Mouse (Mus musculus): ENCODE measurements at regions not wholly inside any gene's neighbourhood (a gene's known extent, or its start where the extent isn't known, plus 50 kb on each side); places are given as distances from the start of the nearest gene placed in this dataset.

DNA sequence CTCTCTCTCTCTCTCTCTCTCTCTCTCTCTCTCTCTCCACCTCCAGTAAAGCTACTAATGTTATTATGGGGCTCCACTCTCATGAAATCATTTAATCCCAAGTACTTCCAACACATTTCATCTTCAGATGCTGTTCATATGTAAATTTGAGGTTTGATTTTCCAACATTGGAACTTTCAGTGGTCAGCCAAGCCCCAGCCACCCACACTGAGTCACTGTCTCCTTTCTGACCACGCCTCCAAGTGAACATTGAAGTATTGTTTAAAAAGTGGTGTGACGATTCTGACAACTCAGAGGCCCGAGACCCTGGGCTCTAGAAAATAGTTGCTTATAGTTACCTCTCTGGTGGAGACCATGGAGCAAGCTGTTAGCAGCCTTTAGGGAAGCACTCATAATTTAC is 313.3 kb downstream of the Qdpr start:
- DNase-seq (ENCODE audit: inconsistent ontology term), result peak; percentile 77

DNA sequence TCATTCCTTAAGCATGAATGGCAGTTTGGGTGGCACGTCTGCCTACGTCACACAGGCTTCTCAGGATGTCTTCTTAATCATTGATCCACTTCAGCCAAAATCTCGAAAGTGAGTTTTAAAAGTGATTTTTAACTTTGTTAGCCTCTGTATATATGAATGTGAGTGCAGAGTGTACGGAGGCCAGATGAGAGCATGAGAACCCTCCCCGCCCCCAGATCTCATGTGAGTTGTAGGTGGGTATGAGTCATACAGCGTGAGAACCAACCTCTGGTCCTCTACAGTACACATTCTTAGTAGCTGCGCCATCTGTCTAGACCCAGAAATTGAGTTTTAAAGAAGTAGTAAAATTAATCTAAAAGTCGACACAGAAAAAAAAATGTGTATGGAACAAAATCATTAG is 322.1 kb downstream of the Qdpr start:
- no peak for DNase-seq (ENCODE audit: inconsistent ontology term)

DNA sequence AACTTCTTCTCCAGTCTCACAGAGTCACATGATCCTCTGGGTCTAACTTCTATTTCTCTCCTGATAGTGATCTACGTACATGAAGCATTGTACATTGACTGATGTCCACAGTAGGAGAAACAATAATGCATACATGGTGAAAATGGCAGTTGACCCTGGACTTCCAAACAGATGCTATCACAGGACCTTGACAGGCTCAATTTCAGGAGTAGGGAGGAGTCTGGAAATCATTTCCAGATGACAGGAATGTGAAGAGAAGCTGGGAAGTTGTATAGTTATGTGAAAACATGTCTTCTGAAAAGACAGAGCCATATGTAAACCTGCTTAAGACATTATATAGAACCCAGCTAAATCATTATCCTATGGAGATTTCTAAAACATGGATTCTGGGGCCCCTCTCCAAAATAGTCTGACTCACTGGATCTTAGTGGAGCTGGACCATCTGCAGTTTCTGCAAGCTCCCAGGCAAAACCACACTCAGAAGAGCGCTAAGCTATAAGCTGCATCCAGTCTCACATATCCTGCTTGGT is 322.3 kb upstream of the Ldb2 start:
- no peak for DNase-seq (ENCODE audit: inconsistent ontology term)

DNA sequence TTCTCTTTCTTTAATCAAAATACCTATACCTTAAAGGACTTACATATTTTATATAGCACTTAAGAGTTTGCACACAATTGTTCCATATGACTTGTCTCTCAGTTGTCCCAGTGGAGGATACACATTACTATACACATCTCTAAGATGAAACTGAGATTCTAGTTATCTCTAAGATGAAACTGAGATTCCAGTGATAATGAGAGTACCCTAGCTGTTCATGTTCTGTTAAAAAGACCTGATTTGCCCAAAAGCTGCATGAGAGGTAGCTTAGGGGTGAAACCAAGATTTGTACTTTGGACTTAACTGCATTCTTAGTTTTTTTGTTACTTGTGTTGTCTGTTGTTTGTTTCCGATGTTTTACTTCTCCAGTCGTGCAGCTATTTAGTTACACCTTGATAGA is 320.3 kb upstream of the Ldb2 start:
- DNase-seq (ENCODE audit: inconsistent ontology term), result no peak

DNA sequence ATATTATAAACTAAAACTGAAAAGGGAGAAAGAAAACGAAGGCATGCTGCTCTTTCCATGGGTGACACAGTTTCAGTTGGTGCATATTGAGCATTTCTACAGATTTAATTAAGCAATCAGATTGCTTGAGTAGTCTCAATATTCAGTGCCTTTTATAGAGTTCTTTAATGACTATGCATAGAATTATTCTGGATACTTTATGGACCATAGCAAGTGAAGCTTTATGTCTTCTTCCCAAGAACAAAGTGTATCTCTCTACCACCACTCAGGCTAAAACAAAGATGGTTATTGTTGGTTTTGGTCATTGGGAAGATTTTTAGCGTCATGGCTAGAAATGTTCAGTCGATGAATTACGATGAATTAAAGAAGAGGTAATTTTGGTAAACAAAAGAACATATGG is 311.8 kb upstream of the Ldb2 start:
- DNase-seq (ENCODE audit: inconsistent ontology term), result no peak

DNA sequence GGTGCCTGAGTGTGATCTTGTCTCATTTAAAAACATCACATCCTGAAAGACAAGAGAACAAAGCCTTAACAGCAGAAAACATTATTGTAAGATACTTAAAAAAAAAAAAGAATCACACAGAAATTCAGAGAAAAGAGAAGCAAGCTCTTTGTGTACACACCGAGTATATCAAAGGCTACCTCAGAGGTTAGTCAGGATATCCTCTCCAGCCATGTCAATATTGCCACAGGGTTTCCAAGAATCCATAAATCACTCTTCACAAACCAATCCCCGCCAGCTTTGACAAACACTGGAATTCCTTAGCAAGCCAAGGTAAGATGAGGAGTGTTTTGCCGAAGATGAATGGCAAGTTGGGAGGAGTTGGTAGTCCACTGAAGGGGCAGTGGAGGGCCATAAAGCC is 311.3 kb upstream of the Ldb2 start:
- DNase-seq (ENCODE audit: inconsistent ontology term), result no peak

DNA sequence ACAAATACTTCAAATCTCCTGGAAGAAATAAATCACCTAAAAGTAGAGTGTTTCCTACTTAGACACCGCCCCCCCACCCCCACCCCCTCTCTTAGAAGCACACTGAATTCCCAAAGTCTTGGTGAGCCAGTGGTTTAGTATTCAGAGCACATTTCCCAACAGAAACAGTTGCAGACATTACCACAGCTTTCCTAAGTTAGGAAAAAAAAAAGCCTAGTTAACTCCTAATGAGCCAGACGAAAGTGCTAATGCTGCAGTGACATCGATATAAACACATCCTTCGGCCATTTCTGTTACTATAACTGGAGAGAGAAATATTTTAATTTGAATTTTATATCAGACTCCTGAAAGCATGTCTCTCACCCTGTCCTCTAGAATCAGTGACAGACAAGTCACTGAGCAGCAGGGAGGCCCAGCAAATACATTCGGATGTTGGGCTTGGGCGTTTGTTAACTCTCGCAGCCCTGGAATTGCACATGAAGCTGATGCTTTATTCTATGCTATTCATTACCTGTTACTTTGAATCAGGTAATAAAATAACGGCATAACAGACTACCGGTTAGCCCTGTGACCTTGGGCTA is 305.8 kb upstream of the Ldb2 start:
- no peak for DNase-seq (ENCODE audit: inconsistent ontology term)

DNA sequence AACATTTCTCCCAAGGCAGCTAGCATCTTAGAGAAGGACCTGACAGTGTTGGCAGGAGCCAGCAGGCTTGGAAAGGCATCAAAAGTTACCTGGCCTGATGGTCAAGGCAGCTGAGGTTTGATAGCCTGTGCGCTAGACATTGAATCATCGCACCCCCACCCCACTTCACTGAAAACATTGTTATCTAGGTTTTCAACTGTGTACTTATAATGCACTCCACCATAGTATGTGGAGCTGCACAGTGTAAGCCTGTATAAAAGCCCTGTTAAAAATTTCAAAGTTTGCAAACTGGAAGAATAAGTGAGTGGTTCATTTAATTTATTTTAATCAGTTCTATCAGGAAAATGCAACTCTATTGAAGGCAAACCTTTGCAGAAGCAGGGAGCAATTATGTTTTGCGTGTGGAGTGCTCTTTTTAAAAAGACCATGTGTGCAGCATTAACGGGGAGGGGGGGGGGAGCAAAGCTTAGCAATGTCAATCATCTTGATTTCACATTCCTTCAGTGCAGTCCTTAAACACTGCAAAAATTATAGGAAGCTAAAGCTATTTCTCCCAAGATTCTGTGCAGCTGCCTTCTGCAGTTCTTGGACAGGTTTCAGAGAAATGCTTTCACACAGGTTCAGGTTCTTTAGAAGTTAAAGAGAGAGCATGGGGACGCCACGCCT is 304.4 kb upstream of the Ldb2 start:
- DNase-seq (ENCODE audit: inconsistent ontology term), result no peak

DNA sequence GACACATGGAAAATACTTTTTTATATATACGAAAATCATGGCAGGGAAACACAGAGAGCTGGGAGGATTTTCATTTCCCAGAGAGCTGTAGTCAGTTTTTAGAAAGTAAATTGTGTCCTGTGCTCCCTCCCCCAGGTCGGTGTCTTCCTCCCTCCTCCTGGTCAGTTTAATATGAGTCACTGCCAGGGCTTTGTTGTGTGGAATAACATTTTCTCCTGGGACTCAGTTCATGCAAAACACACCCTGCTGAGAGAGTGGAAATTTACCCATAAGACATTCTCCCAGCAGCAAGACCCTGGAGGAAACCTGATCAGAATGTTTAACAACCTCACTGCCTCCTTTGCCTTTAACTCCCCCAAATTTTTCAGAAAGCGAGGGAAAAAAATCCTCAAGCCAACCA is 303.2 kb upstream of the Ldb2 start:
- DNase-seq (ENCODE audit: inconsistent ontology term), result peak; percentile 55

DNA sequence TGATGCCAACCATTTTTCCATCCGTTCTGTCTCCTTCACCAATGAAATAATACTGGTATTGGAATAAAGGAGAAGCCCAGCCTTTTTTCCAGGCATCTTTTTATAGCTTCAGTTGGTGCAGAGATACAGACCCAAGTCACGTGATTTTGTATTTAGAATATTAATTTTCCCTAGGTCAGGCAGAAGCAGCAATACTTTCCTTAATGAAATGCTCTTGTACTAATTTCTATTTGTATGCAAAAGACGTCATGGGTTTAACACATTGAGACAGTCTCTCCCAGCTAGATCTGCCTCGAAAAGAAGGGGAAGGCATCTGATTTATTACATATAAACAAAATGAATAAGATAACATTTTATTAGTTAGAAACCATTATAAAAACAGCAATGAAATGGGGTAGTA is 302.3 kb upstream of the Ldb2 start:
- no peak for DNase-seq (ENCODE audit: inconsistent ontology term)

DNA sequence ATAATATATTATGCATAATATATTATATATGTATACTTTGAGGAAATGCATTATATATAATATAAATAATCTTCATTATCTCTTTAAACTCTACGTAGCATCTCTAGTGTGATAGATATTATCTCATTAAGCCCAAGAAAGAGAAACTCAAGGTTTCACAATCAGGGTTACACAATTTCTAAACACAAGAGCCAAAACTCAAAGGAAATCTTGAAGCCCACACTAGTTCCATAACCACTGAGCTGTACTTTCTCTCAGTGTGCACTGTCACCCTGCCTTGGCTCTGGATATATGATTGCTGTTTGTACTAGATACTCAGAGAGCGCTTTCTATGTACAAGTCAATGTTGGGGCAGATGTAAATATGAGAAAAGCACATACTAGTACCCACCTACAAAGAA is 299.6 kb upstream of the Ldb2 start:
- DNase-seq (ENCODE audit: inconsistent ontology term), result no peak

DNA sequence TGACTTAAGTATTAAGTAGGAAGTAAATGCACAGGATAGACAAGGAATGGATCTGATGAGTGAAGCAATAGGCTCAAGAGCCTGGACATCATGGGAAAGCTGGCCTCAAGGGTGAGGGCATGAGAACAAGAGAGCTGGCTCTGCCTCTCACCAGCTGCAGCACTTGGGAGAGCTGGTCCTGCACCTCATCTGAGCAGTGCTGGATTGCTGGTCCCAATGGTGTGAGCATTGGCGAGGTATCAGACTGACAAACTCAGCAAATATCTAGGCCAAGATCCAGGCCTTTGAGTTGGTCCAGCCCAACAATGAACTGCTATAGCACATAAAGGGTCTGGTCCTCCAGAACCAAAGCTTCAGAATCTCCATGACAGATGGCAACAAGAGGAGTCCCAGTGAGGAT is 298.5 kb upstream of the Ldb2 start:
- peak; percentile 50 for DNase-seq (ENCODE audit: inconsistent ontology term)

DNA sequence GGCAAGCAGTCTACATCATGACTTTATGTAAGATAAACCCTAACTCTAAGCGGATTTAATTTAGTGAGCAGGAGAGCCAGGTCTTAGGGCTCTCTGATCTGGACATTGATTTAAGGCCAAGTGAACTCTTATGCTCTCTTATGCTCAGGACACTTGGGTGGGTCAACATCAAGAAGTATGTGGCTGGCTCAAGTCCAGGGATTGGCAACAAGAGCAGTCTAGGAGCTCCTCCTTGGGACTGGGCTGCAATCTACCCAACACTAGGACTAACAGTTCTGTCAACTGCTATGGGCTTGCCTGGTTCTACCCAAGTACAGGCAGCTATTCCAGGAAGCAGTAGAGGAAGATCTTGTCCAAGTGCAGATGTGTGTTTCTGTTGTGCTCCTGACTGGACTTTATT is 285.3 kb upstream of the Ldb2 start:
- no peak for DNase-seq (ENCODE audit: inconsistent ontology term)

DNA sequence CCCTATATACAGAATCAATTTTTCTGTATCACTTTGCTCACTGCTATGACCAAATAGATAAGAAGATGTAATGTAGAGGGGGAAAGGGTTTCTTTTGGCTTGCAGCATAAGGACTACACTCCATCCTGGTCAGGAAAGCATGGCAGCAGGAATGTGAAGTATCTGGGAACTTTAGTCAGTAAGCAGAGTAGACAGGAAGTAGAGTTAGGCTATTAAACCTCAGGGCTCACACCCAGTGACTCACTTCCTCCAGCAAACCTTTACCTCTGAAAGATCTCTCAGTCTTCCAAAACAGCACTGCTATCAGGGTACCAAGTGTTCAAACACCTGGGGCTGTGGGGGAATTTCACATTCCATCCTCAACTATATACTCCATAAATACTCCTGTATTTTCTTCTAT is 283.1 kb upstream of the Ldb2 start:
- peak; percentile 18 for DNase-seq (ENCODE audit: inconsistent ontology term)

DNA sequence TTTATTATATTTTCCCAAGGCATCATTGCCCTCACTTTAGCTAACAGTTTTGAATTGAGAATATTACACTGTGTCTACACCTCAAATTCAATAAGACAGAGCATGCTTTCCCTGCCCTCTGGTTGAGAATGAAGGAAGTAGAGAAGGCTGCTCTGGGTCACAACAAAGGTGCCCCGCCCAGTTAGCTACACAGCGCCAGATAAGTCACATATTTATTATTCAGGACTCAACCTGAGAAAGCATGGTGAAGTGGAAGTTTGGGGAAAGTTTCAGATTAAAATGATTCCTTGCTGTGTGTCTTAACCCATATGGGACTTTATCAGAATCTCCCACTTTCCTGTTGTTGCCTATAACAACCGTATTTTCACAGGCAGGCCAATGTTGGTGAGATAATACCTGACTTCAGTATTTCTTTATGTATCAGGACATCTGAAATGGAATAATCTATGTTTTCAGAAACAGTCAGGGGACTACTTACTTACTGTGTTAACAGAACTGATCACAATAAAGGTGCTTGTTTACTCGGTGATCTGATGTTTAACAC is 276.9 kb upstream of the Ldb2 start:
- DNase-seq (ENCODE audit: inconsistent ontology term), result no peak

DNA sequence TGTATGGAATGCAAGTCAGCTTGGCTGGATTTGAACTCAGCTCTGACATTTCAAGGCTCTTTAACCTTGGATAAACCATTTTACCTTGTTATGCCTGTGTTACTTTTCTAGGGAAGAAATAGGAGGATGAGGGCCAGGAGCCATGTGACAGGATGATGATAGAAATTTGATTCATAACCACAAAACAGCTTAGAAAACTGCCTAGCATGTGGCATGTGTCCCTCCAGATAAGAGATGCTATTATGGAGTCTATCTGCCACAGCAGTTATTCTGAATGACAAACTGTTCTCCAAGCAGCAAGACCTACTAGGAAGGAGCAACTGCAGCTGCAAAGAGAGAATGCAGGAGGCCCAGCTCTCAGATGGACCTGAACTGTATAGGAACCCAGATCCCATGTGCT is 275.7 kb upstream of the Ldb2 start:
- DNase-seq (ENCODE audit: inconsistent ontology term), result no peak

DNA sequence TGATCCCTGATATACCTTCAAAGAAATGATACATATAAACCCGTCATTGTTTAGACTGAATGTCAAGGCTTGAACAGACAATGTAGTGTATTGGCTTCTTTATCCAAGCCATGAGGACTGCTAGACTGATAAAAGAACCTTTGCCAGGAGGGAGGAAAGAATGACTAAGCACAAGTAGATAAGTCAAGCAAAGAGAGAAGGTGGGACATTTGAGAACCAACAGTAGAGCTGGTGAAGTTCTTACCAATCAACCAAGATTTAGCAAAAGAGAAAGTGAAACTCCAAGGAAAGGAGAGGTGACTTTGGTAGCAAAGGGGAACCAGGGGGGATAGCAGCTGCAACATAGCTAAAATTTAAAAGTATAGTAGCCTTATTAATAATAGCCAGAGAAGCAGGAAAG is 273.0 kb upstream of the Ldb2 start:
- DNase-seq (ENCODE audit: inconsistent ontology term), result no peak

DNA sequence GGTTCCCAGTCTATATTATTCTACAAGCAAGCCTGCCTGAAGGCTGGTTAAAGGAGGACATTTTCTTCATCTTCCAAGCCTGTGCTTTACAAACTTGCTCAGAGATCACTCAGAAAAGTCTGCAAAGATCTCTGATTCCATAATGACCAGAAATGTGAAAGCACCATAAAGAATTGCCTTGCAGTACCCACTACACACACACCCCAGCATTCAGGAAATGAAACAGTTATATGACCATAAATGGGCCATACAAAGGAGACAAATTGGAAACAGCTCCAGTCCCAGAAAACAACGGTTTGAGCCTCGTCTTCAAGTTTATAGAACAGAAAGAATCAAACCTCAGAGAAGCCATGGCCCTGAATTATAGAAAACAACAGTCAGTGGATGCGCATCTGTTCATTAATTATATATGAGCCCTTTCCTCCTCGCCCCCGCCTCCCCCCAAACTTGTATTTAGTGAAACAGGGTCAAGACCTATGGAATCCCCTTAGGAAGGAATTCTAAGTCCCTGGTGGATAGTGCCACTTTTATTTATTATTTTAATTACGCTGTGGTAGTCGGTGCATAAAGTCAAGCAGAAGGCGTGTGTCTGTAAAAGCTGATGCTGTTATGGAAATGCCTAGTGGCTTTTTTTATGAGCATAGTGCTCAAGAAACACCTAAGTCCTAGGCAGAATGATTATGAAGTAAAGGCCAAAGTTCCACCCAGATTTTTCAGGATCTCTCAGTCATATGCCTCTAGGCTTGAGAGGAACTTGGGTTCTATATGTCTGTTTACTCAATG is 266.6 kb upstream of the Ldb2 start:
- DNase-seq (ENCODE audit: inconsistent ontology term), result no peak

DNA sequence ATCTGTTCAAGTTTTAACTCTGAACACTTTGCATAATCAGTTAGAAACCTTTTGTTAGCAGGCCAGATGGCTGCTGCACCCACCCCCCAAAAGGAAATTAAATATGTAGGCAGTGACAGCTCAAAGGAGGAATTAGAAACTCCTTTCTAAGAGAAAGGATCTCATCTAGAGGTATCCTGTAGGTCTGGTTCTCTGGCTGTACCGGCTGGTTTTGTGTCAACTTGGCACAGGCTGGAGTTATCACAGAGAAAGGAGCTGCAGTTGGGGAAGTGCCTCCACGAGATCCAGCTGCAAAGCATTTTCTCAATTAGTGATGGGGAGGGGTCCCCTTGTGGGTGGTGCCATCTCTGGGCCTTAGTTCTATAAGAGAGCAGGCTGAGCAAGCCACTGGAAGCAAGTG is 263.1 kb upstream of the Ldb2 start:
- DNase-seq (ENCODE audit: inconsistent ontology term), result no peak

DNA sequence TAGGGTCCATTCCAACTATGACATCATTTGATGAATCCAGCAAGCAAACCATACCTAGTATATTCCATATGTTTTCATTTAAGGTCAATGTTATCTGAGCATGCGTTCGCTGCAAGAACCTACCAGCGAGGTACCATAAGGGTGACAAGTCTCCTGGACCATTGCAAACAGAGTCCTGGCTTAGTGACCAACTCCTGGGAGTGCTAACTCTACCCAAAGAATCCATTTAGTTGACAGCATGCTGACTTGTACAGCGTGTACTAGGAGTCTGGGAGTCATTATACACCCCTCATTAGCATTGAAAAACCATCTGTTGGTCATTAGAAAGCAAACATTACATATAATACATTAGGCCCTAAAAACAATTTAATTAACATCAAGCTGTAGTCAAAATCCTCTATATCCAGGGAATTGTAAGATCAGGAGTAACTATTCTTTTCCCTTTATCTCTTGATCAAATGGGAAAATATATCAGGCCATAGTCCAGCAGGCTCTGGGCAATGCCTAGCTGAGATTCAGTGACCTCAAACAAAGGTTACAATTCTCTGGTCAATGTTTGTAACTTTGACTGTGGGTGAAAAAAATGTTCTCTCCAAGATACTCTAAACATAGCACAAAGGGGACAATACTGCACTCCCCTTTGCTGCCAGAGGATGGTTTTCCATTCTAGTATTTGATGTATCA is 255.9 kb upstream of the Ldb2 start:
- DNase-seq (ENCODE audit: inconsistent ontology term), result no peak

DNA sequence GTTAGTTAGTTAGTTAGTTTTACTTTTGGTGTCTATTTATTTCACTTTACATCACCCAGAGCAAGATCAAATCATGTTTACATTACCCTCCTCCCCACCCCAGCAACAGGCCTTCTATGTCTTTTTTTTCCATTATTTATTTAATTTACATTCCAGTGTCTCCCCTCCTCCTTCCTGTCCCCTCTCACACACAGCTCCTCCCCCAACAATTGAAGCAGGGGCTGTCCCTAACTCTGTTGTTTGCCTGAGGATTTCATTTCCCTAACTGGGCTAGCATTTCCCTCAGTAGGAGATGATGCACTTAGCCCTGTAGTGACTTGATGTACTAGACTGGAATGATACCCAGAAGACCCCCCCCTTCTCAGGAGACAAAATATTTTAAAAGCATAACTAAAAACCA is 249.9 kb upstream of the Ldb2 start:
- DNase-seq (ENCODE audit: inconsistent ontology term), result no peak

DNA sequence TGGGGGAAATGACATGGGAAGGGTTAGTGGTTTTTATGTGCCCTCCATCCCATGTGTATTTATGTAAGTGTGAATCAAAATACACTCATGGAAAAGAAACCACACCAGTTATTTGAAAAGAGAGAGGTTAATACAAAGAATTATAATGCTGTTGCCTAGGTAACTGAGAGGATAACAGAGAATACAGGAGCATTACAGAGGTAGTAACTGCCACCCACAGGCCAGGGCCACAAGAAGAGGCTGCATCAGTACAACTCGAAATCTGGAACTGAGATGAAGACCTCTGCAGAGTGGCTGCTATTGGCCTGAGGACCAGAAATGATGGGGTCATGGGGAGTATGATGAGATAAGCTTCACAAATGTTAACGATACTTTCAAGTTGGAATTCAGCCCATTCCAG is 243.4 kb upstream of the Ldb2 start:
- no peak for DNase-seq (ENCODE audit: inconsistent ontology term)
